Mouse (Mus musculus) heart, embryonic 10.5 days (tissue): Measurements from ENCODE around the gene Cdk20. TPM values are rescaled to one million over a fixed set of nuclear protein-coding genes. Genes with fewer than 3 reads are reported as not detected.

Experiments used
- DNase-seq: peaks from one replicate; pipeline ENCODE4 v3.0.0-alpha.2; 2017; ENCODE audit warnings: low spot score
- H3K27ac ChIP-seq: fragments of 300-500 bp; sonication (generic); 2 replicates; pipeline ENCODE4 v1.5.1; 2016; ENCODE audit warnings: mild to moderate bottlenecking
- H3K27me3 ChIP-seq: fragments of 300-500 bp; sonication (generic); 2 replicates; pipeline ENCODE4 v1.6.1; 2016; ENCODE audit warnings: mild to moderate bottlenecking; ENCODE audit not compliant: poor library complexity, insufficient read depth, severe bottlenecking
- H3K36me3 ChIP-seq: fragments of 300-500 bp; sonication (generic); 2 replicates; pipeline ENCODE4 v1.6.1; 2016; ENCODE audit warnings: mild to moderate bottlenecking, moderate library complexity
- H3K4me1 ChIP-seq: fragments of 300-500 bp; sonication (generic); 2 replicates; pipeline ENCODE4 v1.6.1; 2016; ENCODE audit warnings: mild to moderate bottlenecking
- H3K4me3 ChIP-seq: fragments of 300-500 bp; sonication (generic); 2 replicates; pipeline ENCODE4 v1.5.1; 2016; ENCODE audit warnings: mild to moderate bottlenecking, moderate library complexity
- H3K9me3 ChIP-seq: fragments of 300-500 bp; sonication (generic); 2 replicates; pipeline ENCODE4 v1.6.1; 2016; ENCODE audit warnings: mild to moderate bottlenecking, moderate library complexity
- WGBS: fragments of 180-500 bp; shearing (Covaris S2); methylation state at CpG from one replicate; pipeline ENCODE4 v1.1.7; 2016; 5-methylcytosine and 5-hydroxymethylcytosine counted together
- polyA plus RNA-seq: library from polyadenylated mRNA; unstranded; fragments of >200 nt; fragmentation: Nextera tagmentation; extraction: Ambion mirVana; gene quantifications from 2 replicates; pipeline ENCODE4 v1.2.1, GENCODE M21; 2016

Cdk20 gene
- polyA plus RNA-seq, 1 experiment from 2014 or later = 6.2 TPM

DNA sequence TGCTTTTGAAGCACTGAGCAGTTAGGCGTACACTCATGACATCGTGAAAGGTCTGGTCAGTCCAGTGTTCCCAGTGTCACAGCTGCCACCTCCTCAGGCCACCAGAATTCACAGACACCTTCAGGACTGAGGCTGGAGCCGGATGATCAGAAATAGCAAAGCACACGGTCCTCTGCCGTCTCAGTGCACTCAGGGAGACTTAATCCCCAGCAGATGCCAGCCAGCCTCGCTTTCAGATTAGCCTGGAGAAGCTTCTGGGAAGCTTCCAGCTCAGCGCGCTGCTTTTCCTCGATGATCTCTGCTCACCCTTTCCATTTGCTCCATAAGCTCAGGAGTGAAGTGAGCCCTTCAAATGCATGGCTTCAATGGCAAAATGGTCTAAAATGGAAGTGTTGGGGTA is 33.1 kb downstream of the Cdk20 start:
- DNase-seq = no peak
- 59% methylated on average over 9 of the region's 9 CpGs for WGBS
- no peak overlapping the region for H3K27ac ChIP-seq
- H3K27me3 ChIP-seq = no peaks in the 10 kb centered on the region
- no peak overlapping the region for H3K4me3 ChIP-seq
- no peaks in the 10 kb centered on the region for H3K9me3 ChIP-seq
- no peaks in the 10 kb centered on the region for H3K4me1 ChIP-seq
- no peaks in the 10 kb centered on the region for H3K36me3 ChIP-seq

DNA sequence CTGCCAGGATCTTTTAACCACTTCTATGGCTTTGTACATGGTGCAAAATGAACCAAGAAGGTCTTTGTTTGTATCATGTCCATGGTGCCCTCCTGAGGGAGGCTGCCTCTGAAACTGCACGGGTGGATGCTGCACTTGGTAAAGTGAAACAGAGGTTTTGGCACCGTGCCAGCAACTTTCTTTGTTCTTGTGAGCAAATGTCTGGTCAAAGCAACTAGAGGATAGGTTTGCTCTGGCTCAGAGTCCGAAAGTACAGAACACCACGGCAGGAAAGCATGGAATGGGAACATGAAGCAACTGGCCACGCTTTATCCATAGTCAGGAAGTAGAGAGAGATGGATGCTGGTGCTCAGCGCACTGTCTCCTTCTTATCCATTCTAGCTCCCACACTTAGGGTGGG is 35.8 kb downstream of the Cdk20 start:
- WGBS = 77% methylated on average over 6 of the region's 6 CpGs
- Histone ChIP-seq H3K4me1 (no peaks in the 10 kb centered on the region), H3K9me3 (no peaks in the 10 kb centered on the region), H3K27ac (no peak overlapping the region), H3K36me3 (no peaks in the 10 kb centered on the region), H3K27me3 (no peaks in the 10 kb centered on the region), H3K4me3 (no peak overlapping the region)
- no peak for DNase-seq

DNA sequence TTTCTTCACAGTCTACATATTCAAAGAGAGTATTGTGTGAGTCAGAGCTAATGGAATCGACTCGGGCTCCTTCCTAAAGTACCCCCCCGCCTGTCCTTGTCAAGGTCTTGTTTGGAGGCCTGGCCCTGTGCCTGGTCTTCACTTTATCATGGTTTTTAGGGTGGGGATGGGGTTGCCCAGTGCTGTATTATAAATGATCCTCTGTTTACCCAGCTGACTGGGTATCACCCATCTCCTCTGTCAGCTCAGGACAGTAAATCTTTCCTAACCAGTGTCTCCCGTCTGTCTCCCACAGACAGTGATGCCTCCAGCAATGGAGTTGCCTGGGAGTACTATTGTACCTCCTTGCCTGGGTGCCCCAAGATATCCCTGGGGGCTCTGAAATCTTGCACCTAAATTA is 45.9 kb downstream of the Cdk20 start:
- 68% methylated on average over 4 of the region's 4 CpGs for WGBS
- H3K27ac ChIP-seq = no peak overlapping the region

DNA sequence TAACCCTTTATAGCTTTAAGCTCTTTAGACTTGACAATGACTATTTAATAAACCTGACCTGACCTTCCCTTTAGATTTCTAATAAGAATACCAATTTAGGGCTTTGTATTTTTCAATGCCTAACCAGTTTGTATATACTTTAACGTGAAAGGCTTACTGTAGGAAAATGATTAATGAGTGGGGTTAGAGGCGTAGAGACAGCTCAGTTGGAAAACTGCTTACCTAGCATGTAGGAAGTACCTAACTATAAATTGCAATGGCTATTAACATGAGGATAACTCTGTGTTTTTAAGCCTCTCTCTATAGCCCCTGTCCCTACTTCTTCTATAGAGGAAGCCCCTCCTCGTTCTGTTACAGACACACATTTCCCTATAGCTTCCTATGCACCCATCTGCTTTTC is 47.8 kb downstream of the Cdk20 start:
- Histone ChIP-seq H3K36me3 (no peaks in the 10 kb centered on the region), H3K27ac (no peak overlapping the region), H3K4me3 (no peak overlapping the region)

More for the DNA sequence above, 45.9 kb downstream of the Cdk20 start:
- Histone ChIP-seq H3K27me3 (no peaks in the 10 kb centered on the region), H3K4me1 (no peaks in the 10 kb centered on the region), H3K4me3 (no peak overlapping the region), H3K9me3 (no peaks in the 10 kb centered on the region), H3K36me3 (no peaks in the 10 kb centered on the region)
- DNase-seq = no peak

DNA sequence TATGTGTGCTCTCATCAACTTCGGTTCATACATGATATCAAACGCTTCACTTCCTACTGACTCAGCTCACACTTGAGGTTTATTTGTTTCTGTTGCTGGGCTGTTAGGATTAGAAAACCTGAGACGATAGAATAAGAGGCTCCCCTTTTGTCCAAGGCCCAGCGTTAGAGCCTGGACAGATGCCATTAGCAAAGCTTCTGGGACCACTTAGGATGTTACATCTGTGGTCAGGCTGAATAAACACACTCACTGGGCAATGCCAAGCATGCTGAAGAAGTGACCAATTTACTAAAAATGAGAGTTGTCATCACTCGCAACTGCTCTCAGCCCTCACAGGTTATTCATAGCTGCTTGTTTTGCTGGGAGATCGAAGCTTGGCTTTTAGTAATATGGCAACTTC is 57.8 kb downstream of the Cdk20 start:
- WGBS = 80% methylated on average over 6 of the region's 6 CpGs
- DNase-seq = no peak
- no peaks in the 10 kb centered on the region for H3K9me3 ChIP-seq

More for the DNA sequence above, 47.8 kb downstream of the Cdk20 start:
- H3K9me3 ChIP-seq = no peaks in the 10 kb centered on the region
- no peak for DNase-seq
- 68% methylated on average over 3 of the region's 3 CpGs for WGBS
- H3K27me3 ChIP-seq = no peaks in the 10 kb centered on the region
- no peaks in the 10 kb centered on the region for H3K4me1 ChIP-seq

More for the DNA sequence above, 57.8 kb downstream of the Cdk20 start:
- Histone ChIP-seq H3K4me3 (no peak overlapping the region), H3K4me1 (no peaks in the 10 kb centered on the region), H3K36me3 (no peaks in the 10 kb centered on the region), H3K27me3 (no peaks in the 10 kb centered on the region), H3K27ac (no peak overlapping the region)

Other genes with a start within 250 kb of the Cdk20 start
- 23.7 and 26.8 TPM in 2 replicates for gene Cdc14b, start 157.0 kb upstream of the Cdk20 start, polyA plus RNA-seq
- gene Aaed1, start 119.6 kb upstream of the Cdk20 start, polyA plus RNA-seq = 58.6 and 60.3 TPM in 2 replicates
- gene Ctsl, start 61.4 kb upstream of the Cdk20 start, polyA plus RNA-seq = 240 and 241 TPM in 2 replicates
- not detected in 2 replicates for gene Fam240b, start 65.5 kb downstream of the Cdk20 start, polyA plus RNA-seq